In genomic region chr5:53672352-53672751, GRCm38 (mm10) we compare ENCODE assay signal across 9 mouse cellular contexts. TPM values are rescaled to one million over a fixed set of nuclear protein-coding genes. Genes with fewer than 3 reads are reported as not detected.
A peak's percentile ranks its signal among the peaks of the same experiment; 100 is the strongest.
DNase-seq lines count a peak whose midpoint lies in the region; ATAC-seq and TF ChIP-seq lines count a peak whose summit lies in the region.
"Had no signal": no experiment of that assay in that cellular context is flagged by ENCODE, and none has a peak within 500 bp of the region (broad histone marks: within the 10 kb centered on the region; RNA-seq: fewer than 3 reads in every experiment).

No protein-coding gene starts in this region.

- H3K36me3 ChIP-seq in forebrain, postnatal 0 days (ENCODE audit: insufficient read depth), result no peaks in the 10 kb centered on the region
- no peaks in the 10 kb centered on the region for H3K36me3 ChIP-seq in hindbrain, embryonic 11.5 days (ENCODE audit: control insufficient read depth, insufficient read depth, low read length)

- no peaks in the 10 kb centered on the region for H3K4me1 ChIP-seq in forebrain, postnatal 0 days (ENCODE audit: insufficient read depth)
- no peaks in the 10 kb centered on the region for H3K4me1 ChIP-seq in hindbrain, embryonic 11.5 days (replicated peaks; ENCODE audit: control insufficient read depth, insufficient read depth, low read length)

- no peaks in the 10 kb centered on the region for H3K9me3 ChIP-seq in forebrain, postnatal 0 days (ENCODE audit: low read length)
- no peaks in the 10 kb centered on the region for H3K9me3 ChIP-seq in hindbrain, embryonic 11.5 days (ENCODE audit: control insufficient read depth, low read length)

- H3K4me3 ChIP-seq in forebrain, postnatal 0 days (ENCODE audit: low read depth, low read length), result no peak overlapping the region
- H3K4me3 ChIP-seq in hindbrain, embryonic 11.5 days (ENCODE audit: low read depth, low read length), result no peak overlapping the region

- ATAC-seq in forebrain, postnatal 0 days, result peak; percentile 79
- peak; percentile 81 for ATAC-seq in hindbrain, embryonic 11.5 days (ENCODE audit: low FRiP score)

- no peaks in the 10 kb centered on the region for H3K27me3 ChIP-seq in forebrain, postnatal 0 days (ENCODE audit: insufficient read depth, low read length)
- no peaks in the 10 kb centered on the region for H3K27me3 ChIP-seq in hindbrain, embryonic 11.5 days (ENCODE audit: control insufficient read depth, insufficient read depth, low read length)

- 26% methylated on average over 5 of the region's 5 CpGs for whole genome bisulfite sequencing in forebrain, postnatal 0 days
- 27% methylated on average over 5 of the region's 5 CpGs for WGBS in hindbrain, embryonic 11.5 days

- no peak overlapping the region for H3K4me2 ChIP-seq in forebrain, postnatal 0 days (ENCODE audit: low read depth)
- H3K4me2 ChIP-seq in hindbrain, embryonic 11.5 days (replicated peaks; ENCODE audit: low read depth, low read length), result no peak overlapping the region

- no peak overlapping the region for H3K9ac ChIP-seq in forebrain, postnatal 0 days
- H3K9ac ChIP-seq in hindbrain, embryonic 11.5 days (ENCODE audit: low read depth, low read length), result no peak overlapping the region

- peak; percentile 75 for TF ChIP-seq CTCF in forebrain, postnatal 0 days (IDR thresholded peaks at IDR 0.05; ENCODE audit: low read depth)

- DNase-seq in MN1 (ENCODE audit: low spot score), result peak; percentile 74
- DNase-seq in cerebellum, adult 11 months, result peak; percentile 36
- DNase-seq in forebrain, postnatal 0 days, result peak; percentile 71
- peak; percentile 90 for DNase-seq in hindbrain, embryonic 11.5 days (ENCODE audit: low spot score)
- peak; percentile 8 to 72 for DNase-seq in layer of hippocampus, adult 8-10 months (ENCODE audit: low spot score in 2 of 2)
- DNase-seq in lung, postnatal 10 days, result peak; percentile 84
- peak; percentile 89 for DNase-seq in retina, postnatal 1 day
- DNase-seq in urinary bladder, postnatal 14 days (ENCODE audit: low spot score), result peak; percentile 63

- H3K27ac ChIP-seq in forebrain, postnatal 0 days (ENCODE audit: low read depth, low read length), result no peak overlapping the region
- no peak overlapping the region for H3K27ac ChIP-seq in hindbrain, embryonic 11.5 days (ENCODE audit: low read depth, low read length)
- H3K27ac ChIP-seq: macrophage had no signal

RNA-seq across cellular contexts. Expression of gene Cckar, which starts 35.2 kb away (rescaled TPM):
- total RNA-seq in forebrain, postnatal 0 days (2014; rRNA removed), result 0.31 and 1.3 TPM in 2 replicates
- 0.23 and 0.74 TPM in 2 replicates for polyA plus RNA-seq in forebrain, postnatal 0 days (2015; fragmentation: Nextera tagmentation; extraction: Ambion mirVana)
- polyA plus RNA-seq in hindbrain, embryonic 11.5 days (2014; fragmentation: Nextera tagmentation; extraction: Ambion mirVana), result 1.8 and 1.9 TPM in 2 replicates
- not detected for total RNA-seq in layer of hippocampus, adult 8-10 months (2022)
- polyA plus RNA-seq: macrophage had no signal

Comparison
In these comparisons a context has a peak if more than half of its experiments do, and no peak if none do; other contexts are left out.
1. DNase-seq: peak in every context shown above with its lines; median percentile 90 in hindbrain, embryonic 11.5 days; 89 in retina, postnatal 1 day; 84 in lung, postnatal 10 days; 74 in MN1; 71 in forebrain, postnatal 0 days; 63 in urinary bladder, postnatal 14 days; 40 in layer of hippocampus, adult 8-10 months; 36 in cerebellum, adult 11 months.